Mouse (Mus musculus) thymus, adult 18-20 months (tissue): ENCODE results near the gene Spire2.
"Not testable (repeated sequence)": the region's sequence is repeated elsewhere in the genome, so short reads cannot be mapped to it uniquely, and the experiment has no call there.

Experiments used
- DNase-seq, 2 experiments: peaks; one replicate each; pipeline ENCODE4 v3.0.0; 2022; ENCODE audit warnings: mixed read lengths in 2 of 2

The Spire2 gene

GRCm38 (mm10) chr8:123384883-123385540 is 52.5 kb downstream of the Spire2 start:
- no peak for DNase-seq

GRCm38 (mm10) chr8:123387041-123387440 is 54.5 kb downstream of the Spire2 start:
- DNase-seq: no peak

GRCm38 (mm10) chr8:123387801-123388200 is 55.3 kb downstream of the Spire2 start:
- no peak for DNase-seq

- no peak for DNase-seq
These were observed 56.5 kb downstream of the Spire2 start for GRCm38 (mm10) chr8:123389026-123389425.

- no peak for DNase-seq
These were observed 65.8 kb downstream of the Spire2 start for GRCm38 (mm10) chr8:123398308-123398707.

- DNase-seq: no peak
These were observed 69.4 kb downstream of the Spire2 start for GRCm38 (mm10) chr8:123401936-123402335.

GRCm38 (mm10) chr8:123402730-123403326 is 70.3 kb downstream of the Spire2 start:
- no peak for DNase-seq

GRCm38 (mm10) chr8:123404521-123404920 is 72.0 kb downstream of the Spire2 start:
- DNase-seq: peak; percentile 48 to 74

GRCm38 (mm10) chr8:123406786-123407185 is 74.3 kb downstream of the Spire2 start, which contains the start of gene Mc1r:
Mc1r (plus strand) TSS chr8:123407107.
- DNase-seq: peak in 1 of 2 experiments; percentile 59

GRCm38 (mm10) chr8:123407612-123408011 is 75.1 kb downstream of the Spire2 start:
- DNase-seq: no peak

GRCm38 (mm10) chr8:123408586-123409544 is 76.4 kb downstream of the Spire2 start:
- no peak for DNase-seq

GRCm38 (mm10) chr8:123410049-123410587 is 77.6 kb downstream of the Spire2 start:
- no peak for DNase-seq

- DNase-seq: no peak
These were observed 78.3 kb downstream of the Spire2 start for GRCm38 (mm10) chr8:123410788-123411187.

- no peak for DNase-seq
These were observed 78.7 kb downstream of the Spire2 start, which contains the start of gene Tubb3 for GRCm38 (mm10) chr8:123411246-123411645. Tubb3 (plus strand) TSS chr8:123411424.

- DNase-seq: no peak
These were observed 79.3 kb downstream of the Spire2 start for GRCm38 (mm10) chr8:123411781-123412327.

- DNase-seq: peak in 1 of 2 experiments; percentile 39
These were observed 80.2 kb downstream of the Spire2 start for GRCm38 (mm10) chr8:123412560-123413170.

GRCm38 (mm10) chr8:123414255-123414654 is 81.7 kb downstream of the Spire2 start:
- DNase-seq: no peak

GRCm38 (mm10) chr8:123414997-123415696 is 82.6 kb downstream of the Spire2 start:
- not testable (repeated sequence) for DNase-seq

- no peak for DNase-seq
These were observed 83.7 kb downstream of the Spire2 start for GRCm38 (mm10) chr8:123415967-123416943.

- DNase-seq: no peak
These were observed 84.5 kb downstream of the Spire2 start for GRCm38 (mm10) chr8:123416944-123417555.
